Mouse (Mus musculus): ENCODE measurements around the gene Ntn1.

Gene Ntn1

DNA sequence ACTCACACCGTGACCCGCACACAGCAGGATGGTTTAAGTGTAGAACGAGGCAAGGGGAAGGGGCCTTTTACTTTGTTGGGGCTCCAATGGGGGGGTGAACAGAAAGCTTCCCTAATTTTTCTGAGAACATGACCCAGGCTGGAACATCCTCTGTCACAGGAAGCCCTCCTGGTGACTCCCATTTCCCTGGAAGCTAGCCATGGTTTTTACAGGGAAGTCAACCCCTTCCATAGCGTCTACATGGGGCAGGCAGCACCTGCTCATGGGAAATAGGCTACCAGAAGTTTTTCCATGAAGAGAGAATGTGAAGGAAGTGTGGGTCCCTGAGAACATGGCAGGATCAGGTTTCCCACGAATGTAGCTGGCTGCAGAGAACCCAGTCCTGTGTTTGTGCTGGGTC, 136.3 kb downstream of the Ntn1 start:
- DNase-seq (ENCODE audit: low read depth) = no peak

DNA sequence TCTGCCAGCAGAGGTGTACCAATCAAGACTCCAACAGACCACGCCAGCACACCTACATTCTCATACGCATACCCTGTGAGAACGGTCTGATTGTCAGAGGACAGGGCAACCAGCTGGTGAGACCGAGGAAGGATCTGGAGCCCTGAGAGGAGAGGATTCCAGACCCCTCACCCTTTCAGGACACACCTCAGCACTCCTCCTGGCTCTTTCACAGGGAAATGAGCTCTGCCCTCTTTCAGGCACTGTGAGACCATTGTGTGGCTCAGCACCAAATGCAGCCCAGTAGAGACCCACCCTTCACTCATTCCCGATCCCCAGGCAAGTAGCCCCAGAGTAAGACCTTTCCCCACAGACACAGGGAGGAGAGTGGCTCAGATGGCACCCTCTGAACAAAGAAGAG, 137.5 kb downstream of the Ntn1 start:
- no peak for DNase-seq (ENCODE audit: low read depth)

DNA sequence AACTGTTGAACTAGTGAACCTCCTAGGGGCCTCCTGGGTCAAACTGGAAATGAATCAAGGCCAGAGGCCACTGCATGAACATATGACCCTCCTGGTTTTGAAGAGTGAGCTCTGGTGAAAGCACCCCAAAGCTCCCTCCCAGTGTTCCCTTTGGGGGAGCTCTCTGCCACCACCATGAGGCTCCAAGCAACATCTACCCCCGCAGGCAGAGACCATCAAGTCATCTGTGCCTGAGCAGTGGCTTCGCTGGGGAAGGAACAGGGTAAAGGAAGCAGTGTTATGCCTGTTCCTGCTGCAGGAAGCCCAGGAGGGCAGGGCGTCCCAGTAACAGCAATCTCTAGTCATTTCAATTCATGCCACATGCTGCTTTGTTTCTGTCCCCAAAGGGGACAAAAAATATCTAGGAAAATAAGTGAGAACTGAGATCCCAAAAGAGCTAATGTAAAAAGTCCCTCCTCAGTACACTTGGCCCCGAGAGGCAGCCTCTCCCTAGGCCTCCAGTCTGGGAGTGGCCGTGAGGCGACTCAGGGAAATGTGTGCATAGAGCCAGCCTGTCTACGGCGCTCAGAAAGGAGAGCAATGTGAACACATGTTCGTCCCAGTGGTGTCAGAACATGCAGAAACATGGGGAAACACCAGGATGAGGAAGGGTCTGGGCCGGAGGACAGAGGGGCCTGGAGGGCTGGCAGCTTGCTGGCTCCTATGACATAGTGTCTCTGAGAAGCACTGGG, 139.3 kb downstream of the Ntn1 start:
- no peak for DNase-seq (ENCODE audit: low read depth)

DNA sequence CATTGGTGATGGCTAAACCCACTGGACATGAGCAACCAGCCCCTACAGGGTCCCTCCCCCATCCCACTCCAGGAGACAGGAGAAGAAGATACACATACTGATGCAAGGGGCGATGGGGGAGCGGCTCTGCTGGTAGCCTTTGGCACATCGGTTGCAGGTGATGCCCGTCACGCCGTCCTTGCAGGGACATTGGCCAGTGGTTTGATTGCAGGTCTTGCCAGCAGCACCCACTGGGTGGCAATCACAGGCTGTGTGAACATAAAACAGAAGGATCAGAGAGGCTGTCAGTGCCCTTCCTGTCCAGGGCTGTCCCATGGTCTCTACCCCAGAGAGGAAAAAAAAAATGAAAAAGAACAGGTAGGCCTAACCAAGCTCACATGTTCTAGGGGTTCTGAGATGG, 140.2 kb downstream of the Ntn1 start:
- no peak for DNase-seq (ENCODE audit: low read depth)

DNA sequence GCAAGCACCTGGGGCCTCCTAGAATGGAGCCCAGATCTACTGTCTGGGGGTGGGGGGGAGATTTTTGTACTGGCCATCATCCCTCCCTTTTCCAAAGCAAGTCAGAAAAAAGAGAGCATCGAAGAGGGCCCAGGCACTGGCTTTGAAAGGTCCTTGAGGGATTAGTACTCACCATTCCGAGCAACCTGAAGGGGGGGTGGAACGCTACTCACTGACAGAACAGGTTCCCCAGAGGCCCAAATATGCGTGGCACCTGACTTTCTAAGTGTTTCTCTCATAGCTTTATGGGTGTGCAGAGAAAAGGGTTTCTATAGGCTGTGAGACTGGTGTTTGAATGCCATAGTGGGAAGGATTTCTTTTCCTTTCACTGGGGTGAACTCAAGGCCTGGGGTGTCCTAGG, 142.1 kb downstream of the Ntn1 start:
- DNase-seq (ENCODE audit: low read depth) = no peak

DNA sequence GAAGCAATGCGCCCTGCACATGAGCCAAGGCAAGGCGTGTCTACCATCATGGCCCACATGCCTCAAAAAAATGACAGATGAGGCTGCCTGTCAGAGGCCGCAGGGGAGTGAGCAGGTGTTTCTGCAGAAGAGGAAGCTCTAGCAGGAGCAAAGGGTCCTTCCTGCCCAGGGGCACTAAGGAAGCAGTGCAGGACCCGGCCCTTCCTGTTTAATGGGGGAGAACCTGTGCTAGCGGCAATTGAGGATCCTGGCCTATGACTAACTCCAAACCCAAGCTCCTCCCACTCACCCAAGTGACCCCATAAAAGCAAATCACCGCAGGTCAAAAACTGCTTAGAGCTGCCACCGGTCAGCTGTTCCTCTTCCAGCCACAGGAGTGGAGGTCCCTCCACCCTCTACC, 147.1 kb downstream of the Ntn1 start:
- DNase-seq (ENCODE audit: low read depth) = no peak

DNA sequence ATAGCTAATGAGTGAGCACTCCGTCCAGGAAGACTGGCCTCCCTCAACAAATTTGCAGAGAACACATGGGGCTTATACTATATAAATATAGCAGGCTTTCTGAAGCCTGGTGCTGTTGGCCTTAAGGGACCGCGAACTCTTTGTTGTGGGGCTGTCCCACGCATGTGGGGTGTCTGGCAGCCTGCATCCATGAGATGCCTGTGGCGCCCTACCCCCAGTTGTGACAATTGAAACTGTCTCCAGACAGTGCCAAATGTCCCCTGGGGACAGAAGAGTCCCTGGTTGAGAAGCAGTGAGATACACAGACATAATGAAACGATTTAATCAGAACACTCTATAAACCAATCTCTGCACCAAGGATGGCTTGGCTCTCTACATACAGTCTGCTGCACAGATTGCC, 150.5 kb downstream of the Ntn1 start:
- DNase-seq (ENCODE audit: low read depth) = no peak

DNA sequence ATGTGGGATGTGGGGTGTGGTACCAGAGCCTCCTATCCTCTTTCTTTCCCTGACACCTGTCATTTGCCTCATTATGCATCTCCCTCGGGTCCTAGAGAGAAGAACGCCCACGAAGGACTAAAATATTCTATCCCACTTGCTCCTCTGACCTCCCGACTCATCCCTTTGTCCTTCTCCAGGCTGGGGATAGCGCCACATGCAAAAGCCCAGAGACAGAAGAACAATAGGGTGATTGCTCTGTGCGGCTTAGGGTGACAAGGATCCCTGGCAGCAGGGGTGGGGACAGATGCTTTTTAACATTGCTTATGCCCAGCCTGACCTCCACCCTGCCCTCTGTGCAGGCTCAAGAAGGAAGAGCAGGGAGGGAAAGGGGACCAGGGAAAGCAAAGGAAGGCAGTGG, 152.7 kb downstream of the Ntn1 start:
- DNase-seq (ENCODE audit: low read depth) = no peak

DNA sequence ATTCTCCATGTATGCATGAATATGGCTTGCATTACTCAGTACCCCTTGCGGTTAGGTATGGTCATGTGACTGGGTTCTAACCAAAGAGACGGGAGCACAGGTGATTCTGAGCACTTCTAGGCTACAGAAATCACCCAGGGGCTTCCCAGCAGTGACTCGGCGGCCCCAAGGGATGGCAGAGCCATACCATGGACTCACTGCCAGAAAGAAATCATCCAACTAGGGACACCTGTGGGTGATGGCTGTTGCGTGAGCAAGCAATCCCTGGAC, 155.7 kb downstream of the Ntn1 start:
- DNase-seq (ENCODE audit: low read depth) = no peak

DNA sequence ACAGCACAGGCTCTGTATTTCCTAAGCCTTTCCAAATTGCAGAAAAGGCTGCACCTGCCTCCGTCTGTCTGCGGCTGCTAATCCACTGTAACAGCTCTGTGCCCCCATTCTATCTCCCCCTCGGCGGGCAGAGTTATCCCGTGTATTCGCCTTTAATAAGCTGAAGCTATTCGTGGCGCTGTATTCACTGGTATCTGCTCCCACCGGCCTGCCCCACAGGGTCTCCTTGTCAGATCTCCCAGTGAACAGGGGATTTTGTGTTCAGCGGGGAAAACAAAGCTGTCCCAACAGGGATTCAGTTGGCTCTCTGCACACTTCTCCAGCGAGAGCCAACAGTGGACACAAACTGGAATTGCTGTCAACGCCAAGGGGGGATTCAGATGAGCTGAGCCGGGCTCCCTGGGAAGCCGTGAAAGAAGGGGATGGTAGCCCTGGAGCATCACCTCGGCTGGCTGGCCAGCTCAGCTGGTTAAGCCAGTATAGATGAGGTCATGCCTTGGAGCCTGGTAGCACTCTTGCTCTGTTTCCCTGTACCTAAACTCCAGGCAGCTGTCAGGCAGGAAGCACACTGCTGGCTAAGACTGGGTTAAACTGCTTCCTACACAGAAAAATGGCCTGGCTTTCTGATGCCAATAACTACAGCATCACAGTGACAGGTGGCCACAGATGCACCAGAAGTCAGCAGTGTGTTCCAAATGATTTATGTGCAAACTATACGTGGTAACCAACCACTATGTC, 156.2 kb downstream of the Ntn1 start:
- no peak for DNase-seq (ENCODE audit: low read depth)

DNA sequence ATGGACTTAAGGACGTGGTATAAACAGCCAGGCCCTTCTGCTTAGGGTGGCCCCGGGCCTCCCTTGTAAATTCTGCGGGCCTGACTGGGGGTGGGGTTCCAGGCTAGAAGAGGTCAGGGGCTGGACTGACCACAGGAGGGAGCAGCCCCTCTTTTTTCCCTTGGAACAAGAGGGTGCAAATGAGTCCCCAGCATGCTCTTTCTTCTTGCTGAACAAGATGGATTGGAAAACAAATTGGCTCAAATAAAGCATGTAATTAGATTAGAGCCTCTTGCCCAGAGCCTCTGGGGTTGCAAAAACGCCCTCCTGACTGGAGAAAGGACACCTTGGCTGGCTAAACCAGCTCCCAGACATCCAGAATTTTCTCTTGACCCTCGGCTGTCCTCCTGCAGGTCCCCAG, 160.9 kb downstream of the Ntn1 start:
- no peak for DNase-seq (ENCODE audit: low read depth)

DNA sequence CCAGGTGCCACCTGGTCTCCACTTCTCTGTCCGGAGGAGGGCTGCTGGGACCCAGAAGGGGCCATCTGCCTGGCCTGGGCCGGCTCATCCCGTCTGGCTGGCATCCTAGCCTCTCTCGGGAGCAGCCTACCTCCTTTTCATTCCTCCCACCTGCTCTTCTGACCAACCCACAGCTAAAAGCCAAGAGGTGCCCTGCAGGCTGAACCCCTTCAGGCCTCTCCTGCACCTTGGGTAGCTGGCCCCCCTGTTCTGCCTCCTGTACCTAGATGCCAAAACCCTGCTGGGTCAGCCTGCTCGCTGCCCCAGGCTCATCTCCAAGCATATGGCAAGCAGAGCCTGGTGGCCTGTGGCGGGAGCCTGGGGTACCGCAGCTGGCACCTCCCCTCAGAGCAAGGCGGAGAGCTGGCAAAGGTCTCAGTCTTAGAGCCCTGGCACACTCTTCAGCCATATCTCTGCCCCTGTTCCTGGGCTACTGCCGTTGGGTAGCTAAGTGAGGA, 167.1 kb downstream of the Ntn1 start:
- no peak for DNase-seq (ENCODE audit: low read depth)

DNA sequence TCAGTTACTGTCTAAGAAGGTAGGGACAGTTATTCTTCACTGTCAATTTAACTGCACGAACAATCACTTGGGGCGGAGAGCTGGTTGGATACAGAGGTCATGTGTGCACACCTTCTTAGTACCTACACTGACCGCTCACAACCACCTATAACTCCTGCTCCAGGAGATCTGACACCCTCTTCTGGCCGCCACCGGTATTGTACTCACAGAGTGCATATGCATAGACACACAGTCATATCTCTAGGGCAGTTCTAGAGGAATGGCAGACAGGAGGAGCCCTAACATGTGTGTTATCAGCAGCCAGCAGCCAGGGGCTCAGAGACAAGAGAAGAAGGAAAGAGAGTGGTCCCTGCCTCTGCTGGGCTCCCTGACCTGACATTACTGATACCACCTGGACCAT, 169.1 kb downstream of the Ntn1 start:
- DNase-seq (ENCODE audit: low read depth) = no peak

DNA sequence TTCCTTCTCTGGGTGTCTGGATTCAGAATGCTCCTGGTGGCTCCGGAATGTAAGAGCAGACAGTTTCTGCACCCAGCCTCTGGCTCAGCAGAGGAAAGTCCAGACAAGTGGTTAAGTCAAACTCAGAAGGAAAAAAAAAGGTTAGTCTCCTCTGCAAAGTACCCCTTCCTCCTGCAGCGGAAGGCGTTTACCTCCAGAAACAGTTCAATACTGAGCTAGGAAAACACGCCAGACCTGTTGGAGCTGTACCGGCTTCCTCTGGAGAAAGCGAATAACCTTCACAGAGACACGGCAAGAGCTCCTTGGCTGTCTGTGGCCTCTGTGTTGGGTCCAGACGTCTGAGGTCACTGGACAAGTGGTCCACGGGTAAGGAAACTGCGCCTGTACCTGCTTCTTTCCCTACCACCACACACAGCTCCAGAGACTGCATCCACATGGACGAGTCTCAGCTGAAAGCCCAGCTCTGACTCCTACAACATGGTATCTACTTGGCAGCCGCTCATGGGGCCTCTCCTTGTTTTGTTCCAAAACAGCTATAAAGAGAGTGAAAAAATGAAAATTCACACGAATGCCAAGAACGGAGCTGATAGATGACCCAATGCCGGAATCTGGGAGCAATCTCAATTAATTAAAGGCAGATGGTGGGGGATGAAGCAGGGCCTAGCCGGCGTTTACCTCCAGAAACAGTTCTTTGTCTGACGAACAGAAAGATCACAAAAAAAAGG, 171.5 kb downstream of the Ntn1 start:
- DNase-seq (ENCODE audit: low read depth) = no peak

DNA sequence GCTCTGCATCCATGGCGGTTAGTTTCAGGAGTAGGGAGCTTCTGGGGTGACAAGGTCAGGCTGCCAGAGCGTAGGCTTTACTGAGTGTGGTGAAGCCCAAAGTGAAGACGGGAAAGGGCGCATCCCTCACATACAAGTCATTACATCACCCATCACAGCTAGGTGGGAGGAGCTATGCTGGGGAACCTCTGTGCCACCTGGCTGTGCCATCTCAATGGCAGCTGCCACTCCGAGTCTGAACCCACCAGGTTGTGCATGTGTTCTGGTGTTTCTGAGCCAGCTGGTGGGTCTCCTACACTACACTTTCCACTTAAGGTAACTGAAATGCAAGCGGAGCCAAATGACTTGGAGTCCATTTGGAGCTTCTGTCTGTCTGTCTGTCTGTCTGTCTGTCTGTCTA, 172.8 kb downstream of the Ntn1 start:
- no peak for DNase-seq (ENCODE audit: low read depth)

DNA sequence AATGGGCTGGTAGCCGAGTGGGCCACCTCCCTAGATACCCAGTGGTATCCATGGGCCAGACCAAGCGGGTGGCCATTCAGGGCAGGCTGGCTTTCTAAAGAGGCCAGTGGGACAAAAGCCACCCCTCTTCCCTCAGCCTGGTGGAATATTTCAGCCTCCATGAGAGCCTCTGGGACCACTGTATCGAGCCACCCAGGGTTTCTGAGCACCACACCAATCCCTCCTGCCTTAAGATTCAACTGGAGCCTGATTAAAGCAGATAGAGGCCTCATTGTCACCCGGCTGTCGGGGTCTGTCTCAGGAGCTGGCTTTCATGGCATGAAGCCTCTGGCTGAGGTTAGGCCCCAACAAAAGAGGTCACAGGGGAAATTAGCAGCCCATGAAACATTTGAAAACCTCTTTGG, 174.0 kb downstream of the Ntn1 start:
- no peak for DNase-seq (ENCODE audit: low read depth)

DNA sequence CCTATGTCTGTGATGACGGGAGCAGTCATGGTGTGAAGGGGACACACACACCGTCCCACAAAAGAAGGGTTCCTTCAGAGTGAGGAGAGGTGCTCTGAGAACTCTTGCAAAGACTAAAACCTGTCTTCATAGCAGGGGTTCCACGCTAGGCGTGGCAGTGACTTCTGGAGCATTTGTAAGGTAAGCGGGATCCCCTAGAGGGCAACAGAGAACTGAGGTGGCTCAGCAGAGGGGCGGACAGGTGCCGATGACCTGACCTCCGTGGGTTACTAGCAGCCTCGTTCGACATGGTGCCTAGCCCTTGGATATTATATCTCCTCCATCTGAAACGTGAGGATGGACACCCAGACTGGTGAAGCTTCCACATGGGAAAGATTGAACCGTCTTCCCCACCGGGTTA, 177.5 kb downstream of the Ntn1 start:
- no peak for DNase-seq (ENCODE audit: low read depth)

DNA sequence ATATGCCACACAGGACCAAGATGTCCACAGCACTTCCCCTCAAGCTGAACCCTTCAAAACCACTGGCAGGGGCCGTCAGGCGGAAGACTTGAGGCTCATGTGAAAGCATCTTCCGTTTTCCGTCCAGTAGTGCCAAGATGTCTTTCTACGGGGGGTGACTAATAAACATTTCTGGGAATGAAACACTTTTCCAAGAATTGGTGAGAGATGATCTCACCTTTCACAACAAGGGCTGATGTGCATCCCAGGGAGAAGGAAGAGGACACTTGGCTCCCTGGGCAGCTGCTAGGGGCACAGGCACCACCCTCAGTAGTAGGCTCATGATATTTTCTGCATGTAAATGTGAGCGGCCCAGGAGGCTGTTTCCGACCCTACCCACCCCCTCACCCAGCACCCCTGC, 178.4 kb downstream of the Ntn1 start:
- no peak for DNase-seq (ENCODE audit: low read depth)

DNA sequence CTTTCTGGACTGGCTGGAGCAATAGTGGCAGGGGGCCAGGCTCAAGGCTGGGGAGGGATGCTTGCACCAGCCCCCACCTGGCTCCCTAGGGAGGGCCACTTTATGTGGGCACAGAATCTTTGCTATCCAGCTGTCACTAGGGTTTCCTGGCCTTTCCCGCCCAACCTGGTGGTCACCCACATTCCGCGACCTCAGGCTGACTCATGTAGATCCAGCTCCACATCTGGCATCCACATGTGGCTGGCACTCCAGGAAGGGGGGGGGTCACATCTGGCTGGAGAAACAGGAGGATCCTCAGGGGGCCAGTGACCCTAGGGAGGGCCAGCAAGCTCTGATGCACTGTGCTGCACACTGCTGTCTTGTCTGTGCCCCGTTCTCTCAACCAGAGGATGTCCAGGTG, 179.9 kb downstream of the Ntn1 start:
- DNase-seq (ENCODE audit: low read depth) = no peak

DNA sequence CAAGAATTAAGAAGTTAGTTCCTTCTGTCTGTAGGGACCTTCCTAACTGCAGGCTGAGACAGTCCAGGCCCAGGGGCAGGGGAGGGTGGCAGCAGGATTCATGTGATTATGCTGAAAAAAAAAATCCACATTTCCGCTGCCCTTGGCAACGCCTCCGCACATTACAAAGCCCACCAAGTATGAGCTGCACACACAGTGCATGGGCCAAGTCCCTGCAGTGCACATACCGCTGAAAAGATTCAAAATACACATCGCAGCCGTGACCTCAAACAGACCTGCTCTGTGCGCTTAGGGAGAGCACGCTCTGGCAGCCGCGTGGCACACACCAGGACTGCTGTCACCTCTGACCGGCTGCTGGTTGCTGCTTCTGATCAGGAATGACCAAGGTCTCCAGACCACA, 184.6 kb downstream of the Ntn1 start:
- DNase-seq (ENCODE audit: low read depth) = no peak

DNA sequence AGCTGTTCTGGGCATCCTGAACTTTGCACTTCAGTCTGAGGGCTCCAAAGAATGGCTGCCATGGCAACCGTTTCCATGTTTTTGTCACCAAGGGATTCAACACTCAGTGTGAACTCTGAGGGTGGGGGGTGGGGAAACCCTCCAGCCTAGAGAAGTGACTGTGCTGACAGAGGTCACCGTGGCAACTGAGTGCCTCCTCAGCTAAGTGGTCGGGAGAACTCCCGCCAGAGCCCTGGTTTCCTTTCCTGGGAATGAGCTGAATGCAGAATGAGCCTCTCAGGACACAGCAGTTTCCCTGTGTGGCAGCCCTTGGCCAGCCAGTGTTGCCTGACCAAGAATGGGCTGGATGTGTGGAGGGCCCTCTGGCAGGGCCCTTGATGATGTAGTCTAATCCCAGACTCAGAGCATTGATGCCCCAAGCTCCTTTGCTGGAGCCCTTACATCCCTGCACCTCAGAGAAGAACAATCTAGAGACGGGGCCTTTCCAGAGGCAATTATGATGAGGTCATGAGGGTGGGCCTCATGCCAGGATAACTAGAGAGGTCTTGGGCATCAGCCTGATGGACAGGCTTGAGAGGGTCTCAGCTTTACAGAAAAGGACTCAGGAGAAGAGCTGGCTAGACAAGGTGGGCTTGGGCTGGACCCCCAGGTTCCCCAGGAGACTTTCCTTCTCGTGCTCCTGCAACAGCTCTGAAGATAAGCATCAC, 185.3 kb downstream of the Ntn1 start:
- no peak for DNase-seq (ENCODE audit: low read depth)

DNA sequence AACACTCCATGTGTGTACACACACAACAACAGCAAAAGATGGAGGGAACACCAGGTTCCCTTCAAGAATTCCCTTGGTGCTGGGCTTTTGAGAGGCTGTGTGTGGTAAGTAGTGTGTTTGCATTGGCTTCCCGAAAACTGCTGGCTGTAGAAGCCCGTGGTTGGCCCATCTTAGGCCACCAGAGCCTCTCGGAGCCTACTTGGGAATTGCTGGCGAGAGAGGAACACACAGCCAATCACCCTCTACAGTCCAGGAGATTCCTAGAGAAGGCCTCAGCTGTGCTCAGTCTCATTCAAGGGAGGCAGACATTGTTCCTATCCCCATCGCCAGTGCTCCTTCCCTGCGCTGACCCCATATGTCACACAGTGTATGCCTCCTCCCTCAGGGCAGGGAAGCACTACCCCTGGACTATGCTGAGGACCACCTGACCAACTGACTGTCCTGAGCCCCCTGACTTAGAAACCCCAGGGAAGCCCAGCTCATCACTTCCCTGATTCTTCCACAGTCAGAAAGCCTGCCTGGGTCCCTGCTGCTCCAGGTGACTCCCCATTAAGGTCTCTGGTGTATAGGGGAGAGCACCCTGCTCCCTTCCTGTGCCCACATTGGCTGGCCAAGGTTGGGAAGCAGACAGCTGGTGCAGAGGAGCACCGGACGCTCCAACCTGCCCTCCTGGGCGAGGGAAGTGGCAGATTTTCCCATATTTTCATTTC, 186.0 kb downstream of the Ntn1 start:
- DNase-seq (ENCODE audit: low read depth) = no peak

Data from induced T-regulatory cell, adult 2 months (primary cell).